Mouse (Mus musculus) left cerebral cortex, adult 2 months (tissue): ENCODE results near the gene Snrpa1. TPM values are rescaled to one million over a fixed set of nuclear protein-coding genes. Genes with fewer than 3 reads are reported as not detected.
A peak's percentile ranks its signal among the peaks of the same experiment; 100 is the strongest.

ENCODE experiments used
- DNase-seq, 2 experiments: peaks; one replicate each; pipeline ENCODE4 v3.0.0; 2021 to 2022; ENCODE audit warnings: low spot score in 2 of 2, mixed read lengths in 1 of 2; ENCODE audit errors: extremely low spot score in 1 of 2
- H3K27ac ChIP-seq: fragments of 200-600 bp; 2 replicates; pipeline ENCODE4 v1.8.1; 2022
- H3K4me3 ChIP-seq: fragments of 200-600 bp; 2 replicates; pipeline ENCODE4 v1.8.1; 2022
- CTCF ChIP-seq: fragments of 200-600 bp; IDR thresholded peaks from 2 replicates; pipeline ENCODE4 v1.8.1; 2022; ENCODE audit warnings: antibody characterized with exemption, mild to moderate bottlenecking, moderate library complexity
- intact Hi-C: fragments of 180-260 bp; cut with DNase I; formaldehyde crosslinking; loops from one replicate; pipeline ENCODE4 v1.15.1; 2025
- total RNA-seq, 2 experiments: library from RNA; stranded (reverse); gene quantifications; 2 replicates each; pipeline ENCODE4 v1.2.3; 2021

The Snrpa1 gene
- total RNA-seq, 2 experiments from 2014 or later: 36.8 to 37.0 TPM

- DNase-seq: no peak
- Histone ChIP-seq H3K27ac (no peak overlapping the region), H3K4me3 (no peak overlapping the region)
- no peak for TF ChIP-seq CTCF
- intact Hi-C loops: no loop called here
These were observed 48.4 kb downstream of the Snrpa1 start for GRCm38 (mm10) chr7:66107206-66107605.

- no peak for DNase-seq
- no peak overlapping the region for H3K27ac ChIP-seq
- intact Hi-C loops: loop anchor here (2.0 kb wide), 1 partner anchor 141 kb away; no protein-coding TSS in a partner anchor
- TF ChIP-seq CTCF: peak; percentile 37
- H3K4me3 ChIP-seq: no peak overlapping the region
These were observed 49.1 kb downstream of the Snrpa1 start for GRCm38 (mm10) chr7:66107930-66108329.

- H3K4me3 ChIP-seq: peak within 1 kb of the TSS; percentile 69
- peak within 1 kb of the TSS; percentile 79 for H3K27ac ChIP-seq
- peak; percentile 92 to 94 for DNase-seq
- intact Hi-C loops: loop anchor here (2.0 kb wide), 1 partner anchor 140 kb away; no protein-coding TSS in a partner anchor
- no peak; the same call in 1 of the 2 replicates for TF ChIP-seq CTCF
These were observed 50.4 kb downstream of the Snrpa1 start, which contains the start of gene Chsy1 for GRCm38 (mm10) chr7:66108961-66109854. TSS of gene Chsy1 (plus strand) at chr7:66109515.

- intact Hi-C loops: loop anchor here (2.0 to 5.0 kb wide), 2 partner anchors 62 to 139 kb away; no protein-coding TSS in a partner anchor
- peak; percentile 39 to 49 for DNase-seq
- Histone ChIP-seq H3K4me3 (peak overlapping the region; percentile 68), H3K27ac (peak overlapping the region; percentile 79)
- no peak for TF ChIP-seq CTCF
These were observed 51.2 kb downstream of the Snrpa1 start for GRCm38 (mm10) chr7:66109855-66110635.

- TF ChIP-seq CTCF: no peak
- peak overlapping the region; percentile 79 for H3K27ac ChIP-seq
- intact Hi-C loops: loop anchor here (5.0 kb wide), 1 partner anchor 62 kb away; no protein-coding TSS in a partner anchor
- peak overlapping the region; percentile 68 for H3K4me3 ChIP-seq
- no peak for DNase-seq
These were observed 51.9 kb downstream of the Snrpa1 start for GRCm38 (mm10) chr7:66110636-66111112.

GRCm38 (mm10) chr7:66111211-66111610 lies 52.4 kb downstream of the Snrpa1 start:
- intact Hi-C loops: loop anchor here (5.0 kb wide), 1 partner anchor 61 kb away; no protein-coding TSS in a partner anchor
- TF ChIP-seq CTCF: no peak
- Histone ChIP-seq H3K27ac (no peak overlapping the region), H3K4me3 (peak overlapping the region; percentile 68)
- DNase-seq: no peak

GRCm38 (mm10) chr7:66113561-66113960 lies 54.8 kb downstream of the Snrpa1 start:
- intact Hi-C loops: loop anchor here (5.0 kb wide), 1 partner anchor 59 kb away; no protein-coding TSS in a partner anchor
- H3K4me3 ChIP-seq: no peak overlapping the region
- no peak for DNase-seq
- no peak overlapping the region for H3K27ac ChIP-seq
- no peak for TF ChIP-seq CTCF

- Histone ChIP-seq H3K4me3 (no peak overlapping the region), H3K27ac (no peak overlapping the region)
- intact Hi-C loops: no loop called here
- DNase-seq: no peak
- TF ChIP-seq CTCF: no peak
These were observed 57.1 kb downstream of the Snrpa1 start for GRCm38 (mm10) chr7:66115821-66116343.

GRCm38 (mm10) chr7:66116906-66117482 lies 58.2 kb downstream of the Snrpa1 start:
- H3K27ac ChIP-seq: no peak overlapping the region
- no peak for TF ChIP-seq CTCF
- DNase-seq: no peak
- H3K4me3 ChIP-seq: no peak overlapping the region
- intact Hi-C loops: no loop called here

- Histone ChIP-seq H3K27ac (no peak overlapping the region), H3K4me3 (no peak overlapping the region)
- TF ChIP-seq CTCF: no peak
- DNase-seq: no peak
- intact Hi-C loops: no loop called here
These were observed 59.2 kb downstream of the Snrpa1 start for GRCm38 (mm10) chr7:66118046-66118445.

- no peak for TF ChIP-seq CTCF
- Histone ChIP-seq H3K4me3 (no peak overlapping the region), H3K27ac (no peak overlapping the region)
- DNase-seq: no peak
- intact Hi-C loops: no loop called here
These were observed 60.0 kb downstream of the Snrpa1 start for GRCm38 (mm10) chr7:66118796-66119195.
